Mouse (Mus musculus): ENCODE results near the gene Tom1. TPM values are rescaled to one million over a fixed set of nuclear protein-coding genes. Genes with fewer than 3 reads are reported as not detected.
A peak's percentile ranks its signal among the peaks of the same experiment; 100 is the strongest.

Gene Tom1
- total and polyA plus RNA-seq, 2 experiments from 2014 or later: 47.1 to 48.7 TPM

- Histone ChIP-seq H3K9ac (replicated peaks; ENCODE audit: low read length, poor library complexity, severe bottlenecking) (peak overlapping the region; percentile 97), H3K9me3 (ENCODE audit: low read length) (no peaks in the 10 kb centered on the region), H3K4me2 (ENCODE audit: low read depth, low read length, poor library complexity, severe bottlenecking) (peak overlapping the region; percentile 69), H3K27me3 (ENCODE audit: insufficient read depth, low read length) (no peaks in the 10 kb centered on the region), H3K36me3 (ENCODE audit: insufficient read depth, low read length) (peaks cover 10% of the 10 kb centered on the region), H3K4me3 (ENCODE audit: low read depth, low read length) (peak overlapping the region; percentile 59), H3K4me1 (ENCODE audit: insufficient read depth, low read length) (peaks cover 3% of the 10 kb centered on the region; the same call in 1 of the 2 replicates), H3K27ac (ENCODE audit: low read depth, low read length) (0 out of 2 replicates have a peak overlapping the region, but pooled peaks have one; percentile 98)
- no peak for TF ChIP-seq CTCF (IDR thresholded peaks at IDR 0.05)
- peak; percentile 26 for DNase-seq (ENCODE audit: low spot score)
- 2% methylated on average over 7 of the region's 7 CpGs for WGBS
- no peak for ATAC-seq (ENCODE audit: low FRiP score)
These were observed 39.0 kb upstream of the Tom1 start for GRCm38 (mm10) chr8:74994540-74994939.

DNA sequence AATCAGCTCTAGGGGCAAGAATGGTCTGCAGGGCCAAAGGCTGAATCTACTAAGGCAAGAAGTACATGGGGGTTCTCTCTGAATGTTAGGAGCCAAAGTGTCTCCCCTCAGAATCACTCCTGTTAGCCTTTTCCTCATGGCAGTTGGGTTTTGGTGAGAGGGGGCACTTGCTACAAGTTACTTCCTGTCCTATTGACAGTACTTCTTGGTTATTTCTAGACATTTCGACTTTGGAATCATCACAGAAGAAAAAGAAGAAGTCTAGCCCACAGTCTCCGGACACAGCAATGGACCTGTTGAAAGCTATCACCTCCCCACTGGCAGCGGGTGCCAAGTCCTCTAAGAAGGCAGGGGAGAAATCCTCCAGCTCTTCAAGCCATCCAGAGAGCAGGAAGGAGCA, 33.1 kb upstream of the Tom1 start:
- H3K4me3 ChIP-seq (ENCODE audit: low read depth, low read length): no peak overlapping the region
- no peaks in the 10 kb centered on the region for H3K4me1 ChIP-seq (ENCODE audit: insufficient read depth, low read length)
- no peak overlapping the region for H3K4me2 ChIP-seq (ENCODE audit: low read depth, low read length, poor library complexity, severe bottlenecking)
- DNase-seq (ENCODE audit: low spot score) (no peak), ATAC-seq (ENCODE audit: low FRiP score) (no peak)
- H3K36me3 ChIP-seq (ENCODE audit: insufficient read depth, low read length): peaks cover 39% of the 10 kb centered on the region
- WGBS: 99% methylated on average over 3 of the region's 3 CpGs
- no peaks in the 10 kb centered on the region for H3K9me3 ChIP-seq (ENCODE audit: low read length)
- TF ChIP-seq CTCF (IDR thresholded peaks at IDR 0.05): no peak
- H3K27ac ChIP-seq (ENCODE audit: low read depth, low read length): no peak overlapping the region
- H3K27me3 ChIP-seq (ENCODE audit: insufficient read depth, low read length): no peaks in the 10 kb centered on the region
- H3K9ac ChIP-seq (replicated peaks; ENCODE audit: low read length, poor library complexity, severe bottlenecking): no peak overlapping the region

DNA sequence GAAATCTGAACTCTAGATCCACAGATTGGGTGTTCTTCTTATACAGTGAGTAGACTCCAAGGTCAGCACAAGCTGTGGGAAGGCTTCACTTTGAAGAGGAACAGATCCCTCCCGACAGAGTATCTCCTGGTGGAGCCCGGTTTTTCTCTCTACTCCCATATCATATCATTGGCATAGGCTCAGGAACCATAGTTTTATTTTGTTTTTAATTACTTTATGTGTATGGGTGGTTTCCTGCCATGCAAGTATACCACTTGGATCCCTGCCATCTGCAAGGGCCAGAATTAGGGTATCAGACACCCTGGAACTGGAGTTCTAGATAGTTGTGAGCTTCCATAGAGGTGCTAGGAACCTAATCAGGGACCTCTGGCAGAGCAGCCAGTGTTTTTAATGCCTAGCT, 24.7 kb upstream of the Tom1 start:
- no peak for TF ChIP-seq CTCF (IDR thresholded peaks at IDR 0.05)
- H3K4me1 ChIP-seq (ENCODE audit: insufficient read depth, low read length): no peaks in the 10 kb centered on the region

GRCm38 (mm10) chr8:75013557-75013956, 19.9 kb upstream of the Tom1 start:
- no peak for DNase-seq (ENCODE audit: low spot score)
- no peaks in the 10 kb centered on the region for H3K4me1 ChIP-seq (ENCODE audit: insufficient read depth, low read length)
- WGBS: 56% methylated on average over 2 of the region's 2 CpGs

More for the DNA sequence above, 24.7 kb upstream of the Tom1 start:
- Histone ChIP-seq H3K27me3 (ENCODE audit: insufficient read depth, low read length) (no peaks in the 10 kb centered on the region), H3K36me3 (ENCODE audit: insufficient read depth, low read length) (peaks cover 13% of the 10 kb centered on the region; the same call in 1 of the 2 replicates), H3K9ac (replicated peaks; ENCODE audit: low read length, poor library complexity, severe bottlenecking) (no peak overlapping the region), H3K9me3 (ENCODE audit: low read length) (no peaks in the 10 kb centered on the region), H3K4me3 (ENCODE audit: low read depth, low read length) (no peak overlapping the region), H3K27ac (ENCODE audit: low read depth, low read length) (no peak overlapping the region), H3K4me2 (ENCODE audit: low read depth, low read length, poor library complexity, severe bottlenecking) (no peak overlapping the region)
- 98% methylated on average over 2 of the region's 2 CpGs for WGBS
- no peak for ATAC-seq (ENCODE audit: low FRiP score)
- no peak for DNase-seq (ENCODE audit: low spot score)

GRCm38 (mm10) chr8:75013964-75014363, 19.5 kb upstream of the Tom1 start:
- no peak overlapping the region for H3K4me3 ChIP-seq (ENCODE audit: low read depth, low read length)
- H3K9me3 ChIP-seq (ENCODE audit: low read length): no peaks in the 10 kb centered on the region
- no peak overlapping the region for H3K9ac ChIP-seq (replicated peaks; ENCODE audit: low read length, poor library complexity, severe bottlenecking)
- H3K4me2 ChIP-seq (ENCODE audit: low read depth, low read length, poor library complexity, severe bottlenecking): no peak overlapping the region
- no peak overlapping the region for H3K27ac ChIP-seq (ENCODE audit: low read depth, low read length)
- no peak for DNase-seq (ENCODE audit: low spot score)
- no peak for TF ChIP-seq CTCF (IDR thresholded peaks at IDR 0.05)
- H3K4me1 ChIP-seq (ENCODE audit: insufficient read depth, low read length): no peaks in the 10 kb centered on the region
- ATAC-seq (ENCODE audit: low FRiP score): no peak
- WGBS: 81% methylated on average over 3 of the region's 3 CpGs
- H3K36me3 ChIP-seq (ENCODE audit: insufficient read depth, low read length): peaks cover 5% of the 10 kb centered on the region; the same call in 1 of the 2 replicates
- H3K27me3 ChIP-seq (ENCODE audit: insufficient read depth, low read length): no peaks in the 10 kb centered on the region

More at GRCm38 (mm10) chr8:75013557-75013956, 19.9 kb upstream of the Tom1 start:
- Histone ChIP-seq H3K9me3 (ENCODE audit: low read length) (no peaks in the 10 kb centered on the region), H3K36me3 (ENCODE audit: insufficient read depth, low read length) (peaks cover 7% of the 10 kb centered on the region; the same call in 1 of the 2 replicates), H3K4me2 (ENCODE audit: low read depth, low read length, poor library complexity, severe bottlenecking) (no peak overlapping the region), H3K27me3 (ENCODE audit: insufficient read depth, low read length) (no peaks in the 10 kb centered on the region), H3K9ac (replicated peaks; ENCODE audit: low read length, poor library complexity, severe bottlenecking) (no peak overlapping the region), H3K4me3 (ENCODE audit: low read depth, low read length) (no peak overlapping the region), H3K27ac (ENCODE audit: low read depth, low read length) (no peak overlapping the region)
- no peak for TF ChIP-seq CTCF (IDR thresholded peaks at IDR 0.05)
- no peak for ATAC-seq (ENCODE audit: low FRiP score)

DNA sequence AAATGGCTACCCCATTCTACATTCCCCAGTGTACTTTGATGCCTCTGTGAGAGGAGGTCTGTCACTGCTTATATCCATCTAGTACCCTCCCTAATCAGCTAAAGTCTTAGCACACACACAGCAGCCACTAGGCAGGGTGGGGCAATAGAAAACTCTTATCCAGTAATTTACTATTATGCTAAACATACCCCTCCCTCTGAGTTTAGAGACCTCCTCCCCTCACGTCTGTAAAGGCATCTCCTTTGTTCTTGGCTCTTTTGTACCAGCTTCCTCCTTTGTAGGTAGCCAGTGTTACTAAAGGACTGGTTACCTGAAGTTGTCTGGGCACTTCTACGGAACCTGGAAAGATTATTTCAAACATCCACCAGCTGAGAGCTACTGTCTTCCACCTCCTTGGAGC, 17.5 kb upstream of the Tom1 start:
- DNase-seq (ENCODE audit: low spot score) (no peak), ATAC-seq (ENCODE audit: low FRiP score) (no peak)
- Histone ChIP-seq H3K27me3 (ENCODE audit: insufficient read depth, low read length) (no peaks in the 10 kb centered on the region), H3K9ac (replicated peaks; ENCODE audit: low read length, poor library complexity, severe bottlenecking) (no peak overlapping the region), H3K9me3 (ENCODE audit: low read length) (no peaks in the 10 kb centered on the region), H3K4me1 (ENCODE audit: insufficient read depth, low read length) (no peaks in the 10 kb centered on the region), H3K4me2 (ENCODE audit: low read depth, low read length, poor library complexity, severe bottlenecking) (no peak overlapping the region), H3K4me3 (ENCODE audit: low read depth, low read length) (no peak overlapping the region), H3K27ac (ENCODE audit: low read depth, low read length) (no peak overlapping the region), H3K36me3 (ENCODE audit: insufficient read depth, low read length) (no peaks in the 10 kb centered on the region)
- TF ChIP-seq CTCF (IDR thresholded peaks at IDR 0.05): no peak
- WGBS: 56% methylated on average over 2 of the region's 2 CpGs
